Mouse (Mus musculus) forebrain, embryonic 16.5 days (tissue): ENCODE results near the gene Ropn1. TPM values are rescaled to one million over a fixed set of nuclear protein-coding genes. Genes with fewer than 3 reads are reported as not detected.

ENCODE experiments used
- ATAC-seq: fragments of 200-750 bp; cut with Nextera tagmentation; 2 replicates; pipeline ENCODE4 v1.8.0; 2017; ENCODE audit warnings: mild to moderate bottlenecking, moderate library complexity
- H3K27ac ChIP-seq: fragments of 300-500 bp; sonication (generic); 2 replicates; pipeline ENCODE4 v1.5.1; 2014; ENCODE audit warnings: low read length, control low read depth
- H3K27me3 ChIP-seq: fragments of 300-500 bp; sonication (generic); replicated peaks from 2 replicates; pipeline ENCODE4 v1.6.1; 2014; ENCODE audit warnings: low read length; ENCODE audit not compliant: control insufficient read depth, insufficient read depth
- H3K36me3 ChIP-seq: fragments of 300-500 bp; sonication (generic); 2 replicates; pipeline ENCODE4 v1.6.1; 2014; ENCODE audit not compliant: control insufficient read depth, insufficient read depth
- H3K4me1 ChIP-seq: fragments of 300-500 bp; sonication (generic); replicated peaks from 2 replicates; pipeline ENCODE4 v1.6.1; 2014; ENCODE audit warnings: low read length; ENCODE audit not compliant: control insufficient read depth, insufficient read depth
- H3K4me2 ChIP-seq: fragments of 300-500 bp; sonication (generic); 2 replicates; pipeline ENCODE4 v1.6.1; 2014; ENCODE audit warnings: mild to moderate bottlenecking, low read length, control low read depth
- H3K4me3 ChIP-seq: fragments of 300-500 bp; sonication (generic); replicated peaks from 2 replicates; pipeline ENCODE4 v1.5.1; 2014; ENCODE audit warnings: mild to moderate bottlenecking, low read length, control low read depth
- H3K9ac ChIP-seq: fragments of 300-500 bp; sonication (generic); replicated peaks from 2 replicates; pipeline ENCODE4 v1.6.1; 2014; ENCODE audit warnings: low read depth, low read length, control low read depth
- H3K9me3 ChIP-seq: fragments of 300-500 bp; sonication (generic); 2 replicates; pipeline ENCODE4 v1.6.1; 2016; ENCODE audit warnings: low read length; ENCODE audit not compliant: control insufficient read depth
- WGBS: fragments of 180-500 bp; shearing (Covaris S2); extraction: QIAGEN DNeasy Blood & Tissue Kit; methylation state at CpG from one replicate; pipeline ENCODE4 v1.1.7; 2014; 5-methylcytosine and 5-hydroxymethylcytosine counted together
- polyA plus RNA-seq: library from polyadenylated mRNA; unstranded; fragments of >200 nt; fragmentation: Nextera tagmentation; extraction: Ambion mirVana; gene quantifications from 2 replicates; pipeline ENCODE4 v1.2.1, GENCODE M21; 2015

Ropn1 gene
- polyA plus RNA-seq, 1 experiment from 2014 or later = not detected

DNA sequence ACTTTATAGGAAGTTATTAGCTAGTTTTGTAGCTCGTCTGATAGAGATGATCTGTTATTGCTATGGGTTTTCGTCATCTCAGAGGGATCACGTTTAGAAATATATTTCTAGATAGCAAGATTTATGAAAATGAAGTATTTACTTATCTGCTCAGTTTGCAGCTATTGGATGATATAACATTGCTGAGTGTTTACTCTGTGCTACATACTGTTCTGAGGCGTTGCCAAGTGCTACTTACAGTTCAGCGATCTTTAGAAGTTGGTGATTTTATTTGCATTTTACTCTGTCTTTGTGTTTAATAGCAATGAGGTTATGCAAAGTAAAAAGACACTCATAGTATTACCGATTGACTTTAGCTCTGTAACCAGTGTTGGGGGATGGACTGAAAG, 51.1 kb downstream of the Ropn1 start:
- Histone ChIP-seq H3K27me3 (no peaks in the 10 kb centered on the region), H3K9me3 (no peaks in the 10 kb centered on the region), H3K4me1 (no peaks in the 10 kb centered on the region), H3K27ac (no peak overlapping the region), H3K9ac (no peak overlapping the region), H3K36me3 (no peaks in the 10 kb centered on the region), H3K4me2 (no peak overlapping the region), H3K4me3 (no peak overlapping the region)
- 83% methylated on average over 6 of the region's 6 CpGs for WGBS
- ATAC-seq = no peak

DNA sequence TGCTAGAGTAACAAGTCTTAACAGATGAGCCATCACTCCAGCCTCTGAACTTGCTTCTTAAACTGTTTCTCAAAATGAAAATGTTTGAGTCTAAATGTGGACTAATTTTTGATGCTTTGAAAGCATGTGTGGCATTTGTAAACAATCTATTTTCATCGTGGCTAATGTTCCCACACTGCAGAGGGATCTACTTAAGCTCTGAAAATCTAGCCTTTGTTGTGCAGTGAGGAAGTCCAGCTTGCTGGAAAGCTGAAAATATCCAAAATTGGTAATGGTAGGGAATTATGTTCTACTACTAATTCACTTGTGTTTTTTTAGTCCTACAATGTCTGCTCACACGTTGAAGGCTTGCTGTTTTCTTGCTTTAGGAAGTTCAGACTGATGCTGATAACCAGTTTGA, 56.3 kb downstream of the Ropn1 start:
- 89% methylated on average over 2 of the region's 2 CpGs for WGBS
- no peaks in the 10 kb centered on the region for H3K4me1 ChIP-seq
- no peak overlapping the region for H3K4me2 ChIP-seq
- H3K27me3 ChIP-seq = no peaks in the 10 kb centered on the region
- no peak overlapping the region for H3K9ac ChIP-seq
- H3K36me3 ChIP-seq = no peaks in the 10 kb centered on the region
- no peak overlapping the region for H3K4me3 ChIP-seq
- no peaks in the 10 kb centered on the region for H3K9me3 ChIP-seq
- H3K27ac ChIP-seq = no peak overlapping the region
- no peak for ATAC-seq

GRCm38 (mm10) chr16:34706487-34706946, 56.8 kb downstream of the Ropn1 start:
- Histone ChIP-seq H3K9ac (no peak overlapping the region), H3K9me3 (no peaks in the 10 kb centered on the region)
- WGBS = 80% methylated on average over 7 of the region's 7 CpGs

GRCm38 (mm10) chr16:34711481-34711880, 61.8 kb downstream of the Ropn1 start:
- Histone ChIP-seq H3K36me3 (no peaks in the 10 kb centered on the region; the same call in 1 of the 2 replicates), H3K4me1 (no peaks in the 10 kb centered on the region), H3K9ac (no peak overlapping the region), H3K27me3 (no peaks in the 10 kb centered on the region), H3K4me3 (no peak overlapping the region), H3K27ac (no peak overlapping the region), H3K4me2 (no peak overlapping the region), H3K9me3 (no peaks in the 10 kb centered on the region)
- no peak for ATAC-seq
- WGBS = 75% methylated on average over 3 of the region's 3 CpGs

More at GRCm38 (mm10) chr16:34706487-34706946, 56.8 kb downstream of the Ropn1 start:
- H3K27me3 ChIP-seq = no peaks in the 10 kb centered on the region
- H3K4me1 ChIP-seq = no peaks in the 10 kb centered on the region
- no peak overlapping the region for H3K4me2 ChIP-seq
- no peak overlapping the region for H3K4me3 ChIP-seq
- no peak overlapping the region for H3K27ac ChIP-seq
- no peak for ATAC-seq
- H3K36me3 ChIP-seq = no peaks in the 10 kb centered on the region

- no peak for ATAC-seq
- Histone ChIP-seq H3K4me1 (no peaks in the 10 kb centered on the region), H3K9ac (no peak overlapping the region), H3K36me3 (peaks cover 7% of the 10 kb centered on the region; the same call in 1 of the 2 replicates), H3K4me3 (no peak overlapping the region), H3K4me2 (no peak overlapping the region), H3K27ac (no peak overlapping the region), H3K9me3 (no peaks in the 10 kb centered on the region), H3K27me3 (no peaks in the 10 kb centered on the region)
- 98% methylated on average over 3 of the region's 3 CpGs for WGBS
Measured at GRCm38 (mm10) chr16:34725156-34725555, 75.4 kb downstream of the Ropn1 start.

Other genes starting within 250 kb of the Ropn1 start
- gene Kalrn, start 76.4 kb upstream of the Ropn1 start, polyA plus RNA-seq = 35.4 and 43.9 TPM in 2 replicates
- gene Ccdc14, start 40.7 kb downstream of the Ropn1 start, polyA plus RNA-seq = 5.2 and 5.6 TPM in 2 replicates
- gene Mylk, start 95.3 kb downstream of the Ropn1 start, polyA plus RNA-seq = 2.8 and 6.0 TPM in 2 replicates